Mouse (Mus musculus) mesoderm, embryonic 11.5 days (tissue): ENCODE data around the gene Ankrd66.

Experiments used
- DNase-seq: peaks from one replicate; pipeline ENCODE4 v3.0.0-alpha.2; 2012; ENCODE audit warnings: low read depth, low spot score

The Ankrd66 gene

GRCm38 (mm10) chr17:43543539-43543938, at the start of gene Ankrd66:
Ankrd66 (minus strand) TSS chr17:43543639.
- DNase-seq = no peak

- no peak for DNase-seq
Observed at GRCm38 (mm10) chr17:43592296-43593291, 49.2 kb upstream of the Ankrd66 start.

GRCm38 (mm10) chr17:43590531-43590930, 47.1 kb upstream of the Ankrd66 start:
- DNase-seq = no peak

DNA sequence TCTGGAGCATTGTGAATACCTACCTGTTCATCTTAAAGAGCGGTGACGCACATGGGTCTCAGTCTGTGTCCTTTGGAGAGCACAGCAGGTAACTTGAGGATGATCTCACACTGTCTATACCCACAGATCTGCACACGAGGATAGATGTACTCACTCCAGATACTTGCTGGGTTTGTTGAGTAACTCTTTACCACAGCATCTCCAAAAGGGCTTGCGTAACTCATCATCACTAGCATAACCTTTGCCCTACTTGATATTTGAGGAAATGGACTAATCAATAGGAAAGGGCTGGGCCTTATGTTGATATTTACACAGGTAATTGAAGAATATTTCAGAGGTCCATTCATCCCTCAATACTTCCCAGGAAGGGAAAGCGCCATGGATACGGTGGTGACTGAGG, 46.3 kb upstream of the Ankrd66 start:
- no peak for DNase-seq

DNA sequence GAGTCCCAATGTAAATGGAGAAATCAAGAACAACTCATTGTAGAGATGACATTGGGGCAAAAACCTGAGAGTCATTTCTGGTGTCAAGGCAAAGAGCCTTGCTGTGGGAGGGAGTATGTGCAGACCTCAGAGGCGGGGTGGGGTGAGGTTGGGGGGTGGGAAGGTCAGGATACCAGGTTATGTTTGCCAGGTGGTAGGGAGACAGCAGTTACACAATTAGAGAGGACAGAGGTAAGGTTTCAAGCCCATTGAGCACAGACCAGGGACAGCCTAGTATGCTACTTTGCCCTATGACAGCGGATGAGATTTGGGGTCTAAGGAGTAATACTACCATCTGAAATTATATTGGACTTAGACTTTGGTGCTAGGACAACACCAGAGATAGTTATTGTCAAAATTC, 43.8 kb upstream of the Ankrd66 start:
- no peak for DNase-seq

GRCm38 (mm10) chr17:43584771-43585170, 41.3 kb upstream of the Ankrd66 start:
- DNase-seq = no peak

DNA sequence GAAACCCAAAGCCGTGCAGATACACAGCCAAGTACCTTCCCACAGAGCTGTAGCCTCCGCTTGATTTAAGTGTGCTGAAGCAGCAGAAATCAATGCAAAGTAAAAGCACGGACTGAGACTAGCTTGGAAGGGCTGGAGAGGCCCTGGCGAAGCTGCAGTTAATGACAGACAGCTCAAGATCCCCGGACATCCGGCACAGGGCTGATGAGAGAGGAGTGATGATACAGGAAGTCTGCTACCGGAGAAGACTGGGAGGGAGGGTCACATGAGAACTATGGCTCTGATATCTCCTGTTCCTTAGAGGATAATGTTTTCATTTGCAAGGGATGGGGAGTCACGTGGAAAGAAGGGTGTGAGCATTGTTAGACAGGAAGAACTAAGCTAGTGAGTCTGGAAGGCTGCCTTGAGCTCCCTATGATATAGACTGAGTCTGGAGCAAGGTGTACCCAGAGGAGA, 37.6 kb upstream of the Ankrd66 start:
- DNase-seq = peak; percentile 26

GRCm38 (mm10) chr17:43580456-43580855, 37.0 kb upstream of the Ankrd66 start:
- no peak for DNase-seq

DNA sequence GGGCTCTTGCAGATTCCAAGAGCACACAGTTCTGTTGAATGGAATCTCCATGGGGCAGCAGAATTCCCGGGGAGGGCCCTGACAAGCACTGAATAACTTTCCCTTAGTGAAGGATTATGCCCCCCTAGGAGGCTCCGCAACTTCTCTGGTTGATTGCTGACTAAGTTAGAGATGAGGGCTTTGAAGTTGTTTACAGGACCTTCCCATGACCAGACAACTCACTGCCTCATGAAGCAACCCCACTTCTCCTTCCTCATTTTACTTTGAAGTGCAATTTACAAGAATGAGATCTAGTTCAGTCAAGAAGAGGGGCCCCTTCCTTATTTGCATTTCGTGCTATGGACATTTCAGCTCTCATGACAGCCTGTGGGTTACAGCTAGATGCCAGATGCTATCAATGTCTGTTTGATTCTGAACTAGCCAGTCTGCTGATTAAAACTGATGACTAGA, 30.2 kb upstream of the Ankrd66 start:
- DNase-seq = no peak

- no peak for DNase-seq
Observed at GRCm38 (mm10) chr17:43569287-43569686, 25.8 kb upstream of the Ankrd66 start.

DNA sequence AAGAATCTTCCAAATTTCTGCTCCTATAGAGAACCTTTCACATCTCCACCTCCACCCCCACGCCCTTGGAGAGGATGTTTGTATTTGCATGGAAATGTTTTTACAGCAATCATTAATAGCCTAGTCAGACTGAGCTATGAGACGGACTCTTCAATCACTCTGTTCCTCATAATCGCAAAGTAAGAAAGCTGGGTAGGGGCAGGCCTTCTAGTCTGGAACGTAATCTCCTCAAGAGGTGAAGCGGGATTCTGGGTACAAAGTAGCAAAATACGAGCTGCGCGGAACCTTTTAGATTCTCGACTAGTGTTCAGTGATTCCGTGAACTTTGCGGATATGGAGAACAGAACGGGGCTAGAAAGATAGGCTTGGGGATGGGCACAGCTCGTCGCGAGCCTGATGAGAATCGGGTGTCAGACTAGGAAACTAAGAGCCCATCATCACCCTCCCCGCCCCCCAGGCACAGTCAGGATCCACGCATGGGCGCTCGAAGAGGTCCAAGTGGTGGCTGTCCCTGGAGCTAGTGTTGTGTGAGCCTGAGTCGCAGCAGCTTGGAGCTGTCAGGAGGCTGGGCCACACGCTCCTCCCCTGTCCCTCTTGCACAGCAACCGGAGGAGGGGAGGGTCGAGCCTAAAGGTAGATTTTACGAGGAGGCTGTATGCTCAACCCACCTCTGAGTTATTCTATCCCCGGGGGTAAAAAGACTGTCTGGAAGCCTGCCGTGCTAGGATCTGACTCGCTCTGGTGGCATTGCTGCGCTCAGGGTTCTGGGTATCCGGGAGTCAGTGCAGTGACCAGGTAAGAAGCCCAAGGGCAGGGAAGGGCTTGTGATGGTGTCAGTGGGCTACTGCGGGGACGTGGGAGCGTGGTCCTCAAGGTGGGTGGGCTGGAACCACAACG, 24.8 kb upstream of the Ankrd66 start, which contains the start of gene Pla2g7:
TSS of gene Pla2g7 (plus strand) at position 107 of the 897 bp plus-strand sequence.
- DNase-seq = peak; percentile 62

- no peak for DNase-seq
Observed at GRCm38 (mm10) chr17:43567593-43567991, 24.2 kb upstream of the Ankrd66 start.

- no peak for DNase-seq
Observed at GRCm38 (mm10) chr17:43563192-43563987, 20.0 kb upstream of the Ankrd66 start.

DNA sequence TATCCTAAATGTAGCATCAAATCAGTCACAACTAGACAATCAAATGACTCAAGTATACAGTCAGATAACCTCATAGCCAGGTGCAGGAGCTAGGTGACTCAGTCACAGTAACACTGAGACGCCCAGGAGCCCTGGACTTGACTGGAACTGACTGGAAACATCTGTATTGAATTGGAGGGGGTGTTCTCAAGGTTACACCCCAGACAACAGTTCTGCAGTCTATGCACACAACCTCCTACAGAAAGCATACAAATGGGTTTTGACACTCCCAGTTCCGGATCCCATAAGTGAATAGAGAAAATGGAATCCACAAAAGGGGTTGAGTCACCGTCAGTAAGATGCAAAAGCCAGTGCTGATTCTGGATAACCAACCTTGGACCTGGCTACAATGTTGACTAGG, 15.2 kb upstream of the Ankrd66 start:
- DNase-seq = no peak

GRCm38 (mm10) chr17:43557541-43558090, 14.2 kb upstream of the Ankrd66 start:
- no peak for DNase-seq

- DNase-seq = no peak
Observed at GRCm38 (mm10) chr17:43557104-43557503, 13.7 kb upstream of the Ankrd66 start.

GRCm38 (mm10) chr17:43554516-43555403, 11.3 kb upstream of the Ankrd66 start:
- DNase-seq = peak; percentile 45

DNA sequence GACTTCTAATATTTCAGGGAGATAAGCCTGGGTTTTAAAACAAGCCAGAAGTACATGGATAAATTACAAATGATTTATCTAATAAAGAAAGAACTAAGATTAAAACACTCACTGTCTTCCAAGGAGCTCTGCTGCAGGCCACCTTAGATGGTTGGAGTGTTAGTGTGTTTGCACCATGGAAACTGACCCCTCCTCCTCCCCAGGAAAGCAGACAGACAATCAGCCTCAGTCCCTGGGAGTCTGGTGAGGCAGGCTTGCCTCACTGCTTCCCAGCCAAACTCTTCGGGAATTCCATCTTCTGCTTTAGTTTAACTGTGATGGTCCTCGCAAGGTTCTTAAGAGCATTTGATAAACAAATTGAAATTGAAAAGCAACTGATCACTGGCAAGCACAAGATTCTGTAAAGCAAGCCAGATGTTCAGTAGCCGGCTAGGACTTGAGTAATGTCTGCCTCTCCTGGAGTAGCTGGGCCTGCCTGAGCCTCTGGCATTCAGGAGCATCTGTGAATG, 7.7 kb upstream of the Ankrd66 start:
- peak; percentile 42 for DNase-seq

DNA sequence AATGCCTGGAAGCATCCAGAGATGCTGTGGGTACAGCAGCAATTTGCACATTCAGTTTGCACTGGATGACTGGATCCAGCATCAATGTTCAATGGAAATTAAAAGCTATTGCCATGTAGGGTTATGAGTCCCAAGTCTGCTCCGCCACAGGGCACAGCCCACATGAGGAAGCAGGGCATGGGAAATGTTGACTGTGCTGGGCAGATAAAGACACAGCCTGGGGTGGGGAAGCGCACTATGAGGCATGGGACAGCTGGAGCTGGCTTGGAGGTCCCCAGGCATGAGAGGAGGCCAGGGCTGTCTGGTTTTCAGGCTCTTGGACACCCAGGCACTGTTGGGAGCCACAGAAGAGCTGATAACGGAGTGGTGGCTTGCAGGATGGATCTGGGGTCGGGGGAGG, 601 bp upstream of the Ankrd66 start:
- no peak for DNase-seq

- no peak for DNase-seq
Observed at GRCm38 (mm10) chr17:43538767-43539166, 4.7 kb downstream of the Ankrd66 start.
